Mouse (Mus musculus) layer of hippocampus, postnatal 10 days (tissue): Measurements from ENCODE around the gene Nin. TPM values are rescaled to one million over a fixed set of nuclear protein-coding genes. Genes with fewer than 3 reads are reported as not detected.
A peak's percentile ranks its signal among the peaks of the same experiment; 100 is the strongest.

Experiments used
- DNase-seq, 2 experiments: peaks; one replicate each; pipeline ENCODE4 v3.0.0; 2021; ENCODE audit warnings: low spot score in 2 of 2
- total RNA-seq, 2 experiments: library from RNA; stranded (reverse); gene quantifications; 2 replicates each; pipeline ENCODE4 v1.2.3; 2021

The Nin gene
- total RNA-seq, 2 experiments from 2014 or later = 59.8 to 85.9 TPM

DNA sequence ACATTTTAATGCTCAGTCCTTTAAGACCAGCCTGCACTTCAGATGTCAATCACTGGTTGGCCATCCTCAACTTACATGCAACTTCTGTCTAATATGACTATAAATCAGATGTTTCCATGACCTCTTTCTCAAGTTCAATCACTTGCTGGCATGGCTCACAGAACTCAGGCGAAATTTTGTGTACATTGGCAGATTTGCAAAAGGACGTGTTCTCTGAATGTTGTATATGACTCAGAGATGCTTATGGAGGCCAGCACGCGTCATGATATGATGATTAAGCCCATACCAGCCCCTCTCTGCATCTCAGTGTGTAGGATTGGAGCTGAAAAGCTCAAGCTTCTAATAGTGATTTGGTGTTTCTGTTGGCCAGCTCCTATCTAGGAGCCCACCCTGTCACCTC is 13.1 kb upstream of the Nin start:
- no peak for DNase-seq

DNA sequence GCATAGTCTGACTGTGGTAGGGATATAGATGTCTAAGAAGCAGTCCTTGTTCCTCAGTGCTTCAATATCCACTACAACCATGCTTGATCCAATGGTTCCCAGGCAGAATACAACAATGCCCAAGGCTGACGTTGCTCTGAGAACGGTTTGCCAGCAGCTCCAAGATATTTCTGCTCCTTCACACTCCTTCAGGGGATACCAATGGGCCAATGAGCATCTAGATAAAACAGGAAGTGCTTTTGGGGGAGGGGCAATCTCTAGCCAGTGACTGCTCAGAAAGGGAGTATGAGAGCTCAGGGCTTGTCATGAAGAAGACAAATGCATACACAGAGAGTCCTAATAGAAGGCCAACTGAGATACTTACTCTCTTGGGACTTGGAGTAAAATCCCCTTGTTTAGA is 6.0 kb upstream of the Nin start:
- DNase-seq = no peak

DNA sequence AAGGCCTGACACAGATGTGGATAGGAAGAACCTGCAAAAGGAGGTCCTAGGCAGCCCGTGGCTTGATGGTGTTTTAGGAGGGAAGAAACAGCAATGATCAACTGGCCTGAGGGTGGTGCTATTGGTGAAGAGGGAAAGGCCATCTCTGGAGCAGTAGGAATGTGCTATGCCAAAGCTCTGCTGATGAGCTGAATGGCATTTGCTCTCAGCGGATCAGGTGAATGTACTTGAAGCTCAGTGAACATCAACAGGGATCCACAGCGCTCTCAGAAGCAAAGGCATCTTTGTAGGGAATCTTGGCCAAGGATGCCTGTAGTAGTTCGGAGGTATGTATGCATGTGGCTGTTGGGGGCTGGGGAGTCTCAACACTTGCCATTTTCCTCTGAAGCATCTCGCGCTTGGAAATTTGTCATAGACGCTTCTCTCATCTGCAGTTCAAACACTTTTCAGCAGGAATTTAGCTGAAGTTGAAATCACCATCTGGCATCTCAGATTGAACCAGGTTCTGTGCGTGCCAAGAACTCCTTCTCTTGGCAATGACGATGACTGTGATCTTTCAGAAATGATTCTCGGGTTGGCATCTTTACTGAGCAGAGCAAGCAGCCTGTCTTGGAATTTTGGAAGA is 5.3 kb upstream of the Nin start:
- peak in 1 of 2 experiments; percentile 46 for DNase-seq

- no peak for DNase-seq
Observed at GRCm38 (mm10) chr12:70117146-70117545, 3.6 kb upstream of the Nin start.

DNA sequence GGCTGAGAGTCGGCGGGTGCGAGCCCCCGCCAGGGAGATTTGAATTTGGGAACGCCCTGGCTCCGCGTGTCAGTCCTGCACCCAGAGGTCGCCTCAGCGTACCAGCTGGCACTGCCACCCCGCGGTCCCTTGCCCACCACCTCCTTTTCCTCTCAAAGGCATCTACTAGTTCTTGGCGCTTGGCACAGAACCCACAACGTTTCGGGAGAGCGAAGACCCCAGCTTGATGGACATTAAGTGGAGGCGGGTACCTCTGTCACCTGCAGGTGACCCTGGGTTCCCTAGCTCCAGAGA is 1.5 kb downstream of the Nin start:
- no peak for DNase-seq

GRCm38 (mm10) chr12:70111367-70112089 is 2.0 kb downstream of the Nin start:
- peak; percentile 66 to 77 for DNase-seq

DNA sequence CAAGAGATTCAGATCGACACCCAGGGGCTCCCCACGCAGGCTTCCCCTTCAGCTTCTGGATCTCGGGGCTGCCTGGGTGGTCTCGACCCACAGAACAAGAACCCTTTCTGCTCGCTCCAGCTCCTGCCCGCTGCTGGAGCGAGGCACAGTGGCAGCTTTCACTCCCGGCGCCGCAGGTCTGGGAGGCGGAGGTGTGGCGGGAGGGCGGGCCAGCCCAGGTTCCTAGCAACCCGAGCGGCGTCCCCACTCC is 2.5 kb downstream of the Nin start:
- DNase-seq = peak in 1 of 2 experiments; percentile 45

GRCm38 (mm10) chr12:70110375-70111116 is 3.0 kb downstream of the Nin start:
- DNase-seq = peak in 1 of 2 experiments; percentile 22

DNA sequence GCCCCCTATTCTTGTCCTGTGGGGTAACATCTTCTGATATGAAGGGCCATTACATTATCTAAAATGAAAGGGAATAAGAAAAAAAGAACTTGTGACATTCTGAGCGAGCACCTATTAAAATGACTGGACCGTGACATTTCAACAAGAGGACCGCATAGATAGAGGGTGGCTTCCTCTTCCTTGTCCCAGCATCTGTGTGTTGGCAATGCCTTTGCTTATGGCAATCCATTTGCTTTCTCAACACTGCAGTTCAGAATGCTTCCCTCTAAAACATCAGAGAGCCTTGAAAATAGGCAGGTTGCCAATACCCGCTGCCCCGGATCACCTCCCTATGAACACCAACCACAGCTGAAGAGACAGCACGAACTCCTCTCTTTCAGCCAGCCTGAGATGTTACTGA is 3.6 kb downstream of the Nin start:
- peak in 1 of 2 experiments; percentile 28 for DNase-seq

DNA sequence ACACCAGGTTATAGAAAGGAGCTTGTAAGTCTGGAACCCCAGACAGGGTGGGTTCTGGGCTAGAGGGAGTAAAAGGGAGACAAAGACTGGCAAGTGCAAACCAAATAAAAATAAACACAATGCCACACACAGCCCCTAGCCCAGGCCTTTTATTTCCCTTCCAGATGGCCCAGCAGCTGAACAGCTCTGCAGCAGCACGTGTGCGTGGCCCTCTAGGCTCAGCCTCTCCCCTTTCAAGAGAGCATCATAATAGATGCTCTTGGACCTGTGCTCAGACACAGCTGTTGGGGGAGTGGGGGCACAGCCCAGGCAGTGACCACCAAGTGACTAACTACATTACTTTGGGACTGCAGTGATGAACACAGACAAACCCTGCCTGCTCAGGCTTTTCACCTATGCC is 5.4 kb downstream of the Nin start:
- DNase-seq = no peak

GRCm38 (mm10) chr12:70106508-70106907 is 7.0 kb downstream of the Nin start:
- DNase-seq = no peak

DNA sequence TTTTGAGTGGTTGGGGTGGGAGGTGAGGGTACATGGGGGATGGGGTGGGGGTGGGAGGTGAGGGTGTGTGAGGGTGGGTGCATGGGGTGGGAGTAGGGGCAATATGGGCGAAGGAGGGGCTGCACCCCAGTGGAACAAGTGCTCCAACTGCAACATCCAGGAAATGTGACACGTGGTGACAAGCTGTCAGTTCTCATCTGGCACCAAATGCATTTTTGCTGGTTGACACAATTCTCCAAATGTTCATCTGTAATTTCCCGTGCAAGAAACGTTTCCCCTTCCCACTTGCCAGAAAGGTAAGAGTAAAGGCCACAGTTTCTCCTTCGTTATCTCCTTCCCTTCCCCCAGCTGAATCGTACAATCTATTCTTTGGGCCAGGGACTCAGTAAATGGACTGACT is 7.6 kb downstream of the Nin start:
- DNase-seq = no peak

DNA sequence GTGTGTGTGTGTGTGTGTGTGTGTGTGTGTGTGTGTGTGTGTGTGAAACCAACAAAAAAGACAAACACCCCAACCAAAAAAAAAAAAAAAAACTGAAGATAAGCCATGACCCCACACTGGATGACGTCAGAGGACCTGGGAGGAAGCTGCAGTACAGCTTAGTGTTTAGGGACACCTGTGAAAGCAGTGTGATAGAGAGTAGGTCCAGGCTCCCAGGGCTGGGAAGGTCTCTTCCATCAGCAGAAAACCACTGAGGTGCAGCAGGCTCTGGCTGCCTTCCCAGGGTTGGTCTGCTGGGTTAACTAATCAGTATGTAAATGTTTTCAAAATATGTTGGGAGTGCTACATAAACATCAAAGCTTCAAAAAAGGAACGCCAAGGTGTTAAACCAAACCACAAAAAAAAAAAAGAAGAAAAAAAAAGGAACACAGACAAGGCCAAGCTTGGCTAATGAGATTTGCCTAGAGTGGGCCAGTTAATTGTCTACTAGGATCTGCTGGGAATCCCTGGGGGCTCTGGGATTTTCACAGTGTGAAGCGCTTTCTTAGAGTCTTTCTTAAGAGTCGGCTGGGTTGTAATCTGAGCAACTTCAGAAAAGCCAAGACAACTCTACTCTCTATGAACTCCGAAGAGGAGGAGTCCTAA is 8.6 kb downstream of the Nin start:
- no peak for DNase-seq

GRCm38 (mm10) chr12:70104199-70104598 is 9.3 kb downstream of the Nin start:
- no peak for DNase-seq

DNA sequence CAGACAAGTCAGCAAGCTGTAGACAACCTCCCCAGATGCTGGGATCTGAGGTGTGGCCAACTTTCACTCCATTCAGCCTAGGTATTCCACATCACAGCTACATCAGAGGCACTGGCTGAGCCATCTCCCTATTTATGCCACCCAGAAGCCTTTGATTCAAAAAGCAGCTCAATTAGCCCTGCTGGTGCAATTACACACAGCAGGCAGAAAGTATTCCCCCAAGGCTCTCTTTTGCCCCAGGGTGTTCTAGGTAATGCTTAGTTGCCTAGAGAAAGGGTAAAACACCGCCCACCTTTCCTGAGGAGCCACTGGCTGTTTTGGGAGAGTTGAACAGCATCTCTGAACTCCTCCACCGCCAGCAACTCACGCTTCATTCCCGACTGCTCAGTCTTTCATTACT is 10.3 kb downstream of the Nin start:
- no peak for DNase-seq

DNA sequence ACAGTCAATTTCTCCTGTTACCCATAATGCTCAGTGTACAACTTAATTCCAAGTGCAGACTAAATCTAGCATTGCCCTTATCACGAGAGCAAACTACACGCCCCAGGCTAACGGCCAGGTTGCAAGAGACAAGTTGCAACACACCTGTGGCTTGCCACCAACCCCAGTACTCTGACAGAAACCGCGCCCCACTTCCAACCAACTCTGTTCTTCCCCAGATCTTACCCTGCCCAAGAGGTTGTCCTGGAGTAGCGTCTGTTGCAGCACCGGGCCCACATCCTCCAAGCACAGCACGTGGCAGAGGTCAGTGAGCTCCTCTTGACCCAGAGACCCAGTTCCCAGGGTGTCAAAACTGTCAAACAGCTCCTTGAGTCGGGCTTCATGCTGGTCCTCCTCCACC is 11.1 kb downstream of the Nin start:
- no peak for DNase-seq

DNA sequence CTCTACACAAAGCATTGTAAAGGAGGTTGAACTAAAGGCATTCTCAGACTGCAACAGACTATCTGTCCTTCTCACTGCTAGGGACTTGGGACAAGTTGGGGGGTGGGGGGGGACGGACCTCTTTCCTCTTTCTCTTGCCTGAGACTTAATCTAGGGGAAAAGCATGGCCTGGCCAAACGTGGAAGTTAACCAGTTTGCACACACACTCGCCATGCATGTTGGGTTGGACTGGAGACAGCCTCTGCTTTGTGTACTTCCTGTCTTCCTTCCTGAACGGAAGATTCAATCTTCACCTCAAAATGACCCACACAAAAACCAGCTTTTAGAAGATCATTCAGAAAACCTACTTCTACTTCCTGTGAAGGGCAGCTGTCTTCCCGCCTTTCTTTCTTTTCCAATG is 11.7 kb downstream of the Nin start:
- no peak for DNase-seq

DNA sequence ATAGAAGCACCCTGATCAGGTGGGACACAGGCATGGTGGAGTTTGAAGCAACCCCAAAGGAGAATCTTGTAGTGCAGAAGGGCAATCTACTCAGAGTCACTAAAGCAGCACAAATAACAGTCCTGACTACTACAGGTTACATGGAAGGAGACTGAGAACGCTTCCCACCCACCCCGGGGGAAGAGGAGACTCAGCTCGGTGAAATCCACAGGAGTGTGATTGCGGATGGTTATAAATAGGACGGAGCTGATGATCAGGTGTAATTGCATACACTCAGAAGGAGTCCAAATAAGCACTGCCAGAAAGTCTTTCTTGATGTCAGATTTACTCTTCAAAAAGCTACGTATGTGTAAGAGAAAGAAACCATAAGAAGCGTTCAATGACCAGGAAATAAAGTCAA is 15.6 kb downstream of the Nin start:
- no peak for DNase-seq

- DNase-seq = no peak
Observed at GRCm38 (mm10) chr12:70097316-70097715, 16.2 kb downstream of the Nin start.

- DNase-seq = no peak
Observed at GRCm38 (mm10) chr12:70093266-70093893, 20.1 kb downstream of the Nin start.

DNA sequence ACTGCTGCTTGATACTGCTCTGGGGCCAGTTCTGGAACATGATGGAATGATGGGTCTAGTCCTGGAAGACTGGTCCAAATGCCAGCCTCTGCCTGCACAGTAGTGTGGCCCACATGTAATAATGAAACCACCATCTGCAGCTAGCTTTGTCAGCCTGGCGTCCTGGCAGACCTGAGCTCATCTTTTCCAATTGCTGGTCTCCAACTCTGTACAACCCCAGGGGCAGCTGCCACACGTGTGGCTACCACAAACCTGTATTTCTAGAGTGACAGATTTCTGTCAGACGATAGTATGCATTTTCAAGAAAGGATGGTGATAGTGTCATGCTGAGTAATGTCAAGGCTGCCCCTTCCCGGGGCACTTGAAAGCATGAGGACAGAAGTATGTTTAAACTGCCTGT is 25.2 kb downstream of the Nin start:
- DNase-seq = no peak

GRCm38 (mm10) chr12:70085351-70085750 is 28.2 kb downstream of the Nin start:
- no peak for DNase-seq
